Mouse (Mus musculus) right cerebral cortex, postnatal 10 days (tissue): Measurements from ENCODE around the gene Hsd11b1.

Experiments
- DNase-seq, 2 experiments: peaks; one replicate each; pipeline ENCODE4 v3.0.0; 2021; ENCODE audit warnings: low spot score in 2 of 2

Hsd11b1 gene

DNA sequence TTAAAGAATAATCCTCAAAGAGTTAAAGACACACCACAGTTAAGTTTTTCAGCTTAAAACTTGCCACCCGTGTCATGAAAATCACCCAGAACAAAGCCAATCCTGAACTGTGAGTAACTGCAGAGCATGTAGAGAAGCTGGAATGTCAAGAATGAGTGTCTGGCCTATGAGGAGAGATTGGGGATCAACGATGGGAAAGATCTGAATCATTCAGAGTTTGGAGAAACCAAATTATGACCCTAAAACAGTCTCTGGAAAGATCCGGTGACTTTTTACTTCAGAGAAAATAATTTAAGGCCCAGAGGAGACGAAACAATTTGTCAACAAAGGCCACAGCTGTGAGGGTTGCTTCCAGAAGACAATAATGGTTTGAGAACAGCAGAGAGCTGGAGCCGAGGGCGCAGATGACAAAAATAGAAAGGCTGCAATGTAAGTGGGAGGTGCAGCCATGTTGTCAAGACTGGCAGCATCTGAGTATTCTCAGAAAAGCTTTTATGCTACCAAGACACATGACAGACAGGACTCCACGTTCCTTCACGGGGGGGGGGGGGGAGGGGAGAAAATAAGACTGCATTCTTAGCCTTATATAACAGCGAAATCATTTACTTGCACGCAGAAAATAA is 20.2 kb downstream of the Hsd11b1 start:
- DNase-seq: no peak

DNA sequence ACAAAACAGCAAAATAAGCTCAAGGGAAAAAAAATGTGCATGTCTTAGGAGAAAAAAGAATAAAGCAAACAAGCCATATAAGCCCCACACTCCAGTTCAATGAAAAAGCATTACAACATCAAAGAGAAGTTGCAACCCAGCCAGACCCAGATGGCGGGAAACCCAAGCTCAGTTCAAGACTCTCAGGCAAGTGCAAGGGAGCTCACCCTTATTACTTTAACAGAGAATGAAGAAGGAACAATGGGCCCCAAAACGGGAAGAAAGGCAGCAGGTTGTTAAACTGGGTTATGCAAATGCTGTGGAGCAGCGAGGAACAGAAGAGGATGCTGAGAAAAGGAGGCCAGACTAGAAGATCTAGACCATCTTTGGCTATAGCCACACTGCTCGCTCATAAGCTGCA is 21.0 kb downstream of the Hsd11b1 start:
- no peak for DNase-seq

DNA sequence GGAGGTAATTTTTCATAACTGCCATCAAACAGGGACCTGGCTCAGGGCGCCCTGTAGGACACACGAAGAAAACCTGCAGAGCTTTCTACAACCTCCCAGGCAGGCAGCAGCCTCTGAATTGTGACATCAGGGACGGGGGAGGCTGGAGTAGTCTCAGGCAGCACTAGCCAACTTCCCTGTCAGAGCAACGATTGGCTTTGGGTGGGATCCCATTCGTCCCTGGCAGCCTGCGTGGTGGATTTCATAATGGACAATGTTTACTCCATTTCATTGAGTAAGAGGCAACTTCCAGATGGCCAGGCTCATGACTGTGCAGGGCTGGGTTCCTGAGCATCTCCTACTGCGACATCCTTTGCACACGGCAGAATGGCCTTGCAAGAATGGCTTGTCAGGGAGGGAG is 21.6 kb downstream of the Hsd11b1 start:
- DNase-seq: peak; percentile 90 to 93

DNA sequence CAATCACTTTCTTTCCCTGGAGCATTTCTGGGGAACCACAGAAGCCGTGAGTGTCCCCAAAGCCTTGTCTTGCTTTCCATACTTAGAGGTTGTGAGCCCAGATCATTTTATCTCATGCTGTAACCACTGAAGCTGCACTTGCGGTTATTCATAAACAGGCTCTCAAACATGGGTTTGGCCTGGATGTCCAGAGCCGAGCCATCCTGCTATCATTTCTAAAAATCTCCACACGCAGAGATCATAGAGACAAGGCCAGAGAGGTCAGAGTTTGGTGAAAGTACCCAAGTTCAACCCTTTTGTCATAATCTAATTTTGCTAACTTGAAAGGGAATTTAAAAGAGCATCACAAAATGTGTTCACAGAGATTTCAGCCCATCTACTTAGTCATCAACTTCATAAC is 22.4 kb downstream of the Hsd11b1 start:
- DNase-seq: no peak

DNA sequence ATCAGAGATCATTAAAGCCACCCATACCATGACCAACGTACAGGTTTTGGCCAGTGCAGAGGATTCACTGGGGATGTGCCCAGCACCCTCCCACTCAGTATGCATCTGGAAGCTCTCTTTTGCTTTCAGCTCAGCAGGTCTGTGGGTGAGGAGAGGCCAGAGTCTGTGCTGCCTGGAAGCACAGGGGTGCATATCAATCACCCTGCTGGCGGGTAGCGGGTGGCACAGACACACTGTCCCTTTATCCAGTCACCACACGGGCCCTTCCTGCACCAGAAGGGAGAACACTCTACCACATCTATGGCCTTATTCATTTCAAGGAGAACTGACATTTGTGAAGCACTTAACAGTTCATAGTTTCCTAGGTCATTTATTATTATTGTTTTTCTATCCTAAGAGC is 25.4 kb downstream of the Hsd11b1 start:
- DNase-seq: peak; percentile 65 to 72

DNA sequence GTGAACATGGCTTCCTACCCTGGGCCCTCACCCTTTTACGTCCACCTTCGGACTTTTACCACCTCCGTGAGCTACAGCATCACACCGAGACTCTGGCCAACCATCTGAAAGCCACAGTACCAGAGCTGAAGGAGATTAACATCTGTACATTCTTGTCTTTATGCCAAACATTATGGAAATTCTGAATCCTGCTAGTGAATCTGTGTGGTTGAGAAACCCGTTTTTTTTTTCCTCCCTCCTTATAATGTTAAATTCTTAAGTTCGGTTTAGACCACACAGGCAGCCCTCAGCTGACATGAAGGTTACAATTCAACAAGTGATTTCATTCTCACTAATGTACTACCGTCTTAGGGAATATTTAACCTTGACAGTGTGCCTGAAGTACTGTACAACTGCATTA is 28.9 kb downstream of the Hsd11b1 start:
- no peak for DNase-seq

DNA sequence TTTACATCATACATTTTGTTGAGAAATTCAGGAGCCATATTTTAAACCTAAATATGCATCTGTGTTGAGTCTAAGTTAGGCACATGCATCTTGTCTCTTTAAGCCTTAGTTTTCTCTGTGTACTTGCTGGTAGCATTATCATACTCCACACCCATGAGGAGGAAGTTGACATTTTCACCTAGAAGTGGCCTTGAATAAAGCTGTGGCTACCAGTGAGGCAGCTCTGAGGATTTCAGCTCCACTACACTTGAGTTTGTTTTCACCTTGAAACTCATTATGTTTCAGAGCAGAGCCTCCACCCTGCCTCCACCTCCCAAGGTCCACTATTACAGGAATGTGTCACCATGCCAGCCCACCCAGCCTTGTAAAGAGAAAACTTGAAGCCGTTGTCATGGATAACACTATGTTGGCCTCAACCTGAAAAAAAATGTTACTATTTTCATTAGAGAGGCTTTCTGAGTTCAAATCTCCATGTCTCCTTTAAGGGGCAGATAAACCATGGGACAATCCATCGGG is 29.7 kb downstream of the Hsd11b1 start:
- no peak for DNase-seq

DNA sequence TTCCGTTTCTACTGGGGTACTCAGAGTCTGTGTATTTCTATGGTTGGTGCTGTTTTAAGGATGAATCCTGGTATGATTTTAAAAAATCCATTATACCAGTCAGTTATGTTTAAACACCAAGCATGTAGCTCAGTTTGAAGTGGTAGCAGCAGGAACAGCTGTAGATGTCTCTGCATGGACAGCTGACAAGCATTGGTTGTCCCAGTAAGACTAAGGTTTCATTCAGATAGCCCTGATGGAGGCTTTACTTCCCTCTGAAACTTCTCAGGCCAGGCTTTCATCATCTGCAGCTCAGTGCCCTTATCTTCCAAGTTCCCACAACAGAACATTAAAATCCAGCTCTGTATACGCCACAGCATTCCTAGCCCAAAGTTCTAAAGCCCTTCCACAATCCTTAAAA is 31.1 kb downstream of the Hsd11b1 start:
- DNase-seq: no peak

DNA sequence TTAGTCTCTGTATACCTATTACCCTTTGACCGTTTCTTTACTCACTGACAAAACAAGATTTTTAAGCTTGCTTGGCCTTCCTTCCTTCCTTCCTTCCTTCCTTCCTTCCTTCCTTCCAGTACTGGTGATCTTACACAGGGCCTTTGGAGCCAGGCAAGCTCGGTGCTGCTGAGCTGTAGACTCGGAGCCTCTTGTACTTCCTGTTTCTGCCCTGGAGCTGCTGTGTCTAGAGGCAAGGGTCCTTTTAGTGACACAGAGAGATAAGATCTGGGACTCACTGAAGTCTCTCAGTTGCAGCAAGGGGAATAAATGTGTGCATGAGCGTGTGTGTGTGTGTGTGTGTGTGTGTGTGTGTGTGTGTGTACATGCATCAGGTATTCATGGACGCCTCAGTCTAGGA is 32.9 kb downstream of the Hsd11b1 start:
- DNase-seq: no peak

DNA sequence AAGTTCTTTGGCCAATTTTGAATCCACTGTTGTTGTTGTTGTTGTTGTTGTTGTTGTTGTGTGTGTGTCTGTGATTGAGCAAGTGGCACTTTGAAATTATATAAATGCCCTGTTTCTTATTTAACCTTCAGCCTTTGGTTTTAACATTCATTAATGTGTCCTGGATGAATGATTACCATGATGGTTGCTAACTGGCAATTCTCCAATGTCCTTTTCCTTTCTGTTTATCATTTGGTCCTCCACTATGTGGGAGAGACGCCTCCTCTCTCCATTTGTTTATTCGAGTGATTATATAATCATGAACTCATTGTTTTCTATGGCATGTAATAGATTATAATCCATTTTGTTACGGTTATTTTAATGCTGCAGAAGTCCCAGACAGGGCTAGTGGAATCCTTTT is 33.3 kb downstream of the Hsd11b1 start:
- DNase-seq: no peak

DNA sequence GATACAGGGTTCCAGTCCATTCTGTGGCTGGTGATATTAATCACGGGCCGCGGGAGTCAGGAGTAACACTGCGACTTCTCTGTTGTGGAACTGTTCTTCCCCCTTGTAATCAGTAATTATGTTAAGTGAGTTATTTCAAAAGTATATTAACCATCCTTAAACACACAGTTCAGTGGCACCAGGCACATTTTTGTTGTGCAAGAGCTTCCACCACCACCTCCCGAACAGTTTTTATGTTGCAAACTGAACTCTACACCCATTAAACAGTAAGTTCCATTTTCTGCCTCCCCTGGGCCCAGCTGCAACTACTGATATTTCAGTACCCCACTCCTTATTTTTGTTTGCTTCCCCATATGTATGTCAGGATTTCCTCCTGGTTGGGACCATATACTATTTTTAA is 34.3 kb downstream of the Hsd11b1 start:
- no peak for DNase-seq

DNA sequence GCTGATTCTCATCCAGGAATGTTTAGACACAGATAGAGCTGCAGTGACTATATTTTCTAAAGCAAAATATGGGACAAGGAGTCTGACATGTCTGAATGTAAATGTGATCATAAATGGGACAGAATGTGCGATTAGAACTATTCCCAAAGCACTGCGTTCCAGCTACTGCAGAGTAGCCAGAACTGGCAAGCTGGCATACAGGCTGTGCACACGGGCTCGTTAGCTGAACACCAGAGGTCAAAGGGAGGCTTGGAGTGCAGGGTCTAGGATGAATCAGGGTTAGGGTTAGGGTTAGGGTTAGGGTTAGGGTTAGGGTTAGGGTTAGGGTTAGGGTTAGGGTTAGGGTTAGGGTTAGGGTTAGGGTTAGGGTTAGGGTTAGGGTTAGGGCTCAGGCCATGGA is 36.3 kb downstream of the Hsd11b1 start:
- no peak for DNase-seq

DNA sequence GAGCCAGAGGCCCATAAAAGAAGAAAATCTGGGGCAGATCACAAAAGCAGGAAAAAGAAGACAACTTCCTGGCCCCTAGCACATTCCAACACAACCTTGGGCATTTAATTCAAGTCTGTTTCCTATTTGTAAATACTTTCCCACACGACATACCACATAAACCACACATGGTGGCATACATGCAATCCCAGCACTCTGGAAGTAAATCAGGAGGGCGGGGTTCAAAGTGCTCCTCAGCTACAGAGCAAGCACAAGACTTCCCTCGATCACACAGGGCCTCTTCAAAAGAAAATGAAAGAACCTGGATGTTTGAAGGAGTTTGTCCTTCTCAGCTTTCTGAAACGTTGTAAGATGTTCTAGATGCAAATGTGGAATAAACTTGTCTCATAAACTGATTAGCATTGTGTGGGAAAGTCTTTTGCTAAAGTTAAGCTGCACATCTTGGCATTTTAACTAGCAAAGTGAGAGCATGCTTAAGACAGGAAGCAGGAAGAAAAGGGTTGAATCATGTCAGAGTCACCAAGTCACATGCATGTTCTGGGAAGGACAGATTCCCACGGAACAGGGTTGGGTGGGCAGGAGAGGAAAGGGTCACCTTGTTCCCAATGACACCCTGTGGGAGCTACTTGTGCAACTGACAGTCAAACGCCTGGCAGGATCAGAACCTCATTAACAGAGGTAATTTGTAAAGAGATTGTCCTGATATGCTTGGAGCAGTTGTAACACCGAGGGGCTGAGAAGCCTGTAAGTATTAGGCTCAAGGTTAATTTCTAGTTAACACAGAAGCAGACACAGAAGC is 37.0 kb downstream of the Hsd11b1 start:
- DNase-seq: no peak

DNA sequence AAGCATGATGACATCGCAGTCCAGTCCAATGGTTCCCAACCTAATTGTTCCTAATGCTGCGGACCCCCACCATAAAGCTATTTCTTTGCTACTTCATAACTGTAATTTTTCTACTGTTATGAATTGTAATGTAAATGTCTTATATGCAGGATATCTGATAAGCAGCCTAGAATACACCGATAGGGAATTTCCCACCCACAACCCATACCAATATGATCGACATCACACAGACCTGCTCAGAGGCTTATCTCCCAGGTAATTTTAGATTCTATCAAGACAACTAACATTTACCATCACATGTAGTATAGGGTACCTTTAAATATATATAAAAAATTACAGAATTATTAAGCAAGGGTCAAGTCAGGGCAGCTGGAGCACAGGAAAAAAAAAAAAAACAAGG is 37.8 kb downstream of the Hsd11b1 start:
- DNase-seq: no peak

DNA sequence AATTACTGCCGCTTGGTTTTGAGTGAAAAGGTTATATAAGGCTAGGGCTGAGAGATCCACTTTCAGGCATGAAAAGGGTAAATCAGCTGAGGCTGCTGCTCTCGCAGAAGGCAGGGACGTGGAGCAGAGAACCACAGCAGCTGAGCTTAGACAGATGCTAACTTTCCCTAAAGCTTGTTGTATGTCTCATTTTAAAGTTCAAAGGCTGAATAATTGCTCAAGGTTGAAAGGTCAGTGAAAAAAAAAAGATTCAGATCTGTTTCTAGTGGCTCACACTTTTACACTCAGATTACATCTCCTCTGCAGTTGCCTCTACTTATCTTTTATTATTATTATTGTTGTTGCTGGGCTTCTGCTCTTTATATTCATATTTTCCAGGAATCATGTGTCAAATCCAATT is 38.3 kb downstream of the Hsd11b1 start:
- no peak for DNase-seq

DNA sequence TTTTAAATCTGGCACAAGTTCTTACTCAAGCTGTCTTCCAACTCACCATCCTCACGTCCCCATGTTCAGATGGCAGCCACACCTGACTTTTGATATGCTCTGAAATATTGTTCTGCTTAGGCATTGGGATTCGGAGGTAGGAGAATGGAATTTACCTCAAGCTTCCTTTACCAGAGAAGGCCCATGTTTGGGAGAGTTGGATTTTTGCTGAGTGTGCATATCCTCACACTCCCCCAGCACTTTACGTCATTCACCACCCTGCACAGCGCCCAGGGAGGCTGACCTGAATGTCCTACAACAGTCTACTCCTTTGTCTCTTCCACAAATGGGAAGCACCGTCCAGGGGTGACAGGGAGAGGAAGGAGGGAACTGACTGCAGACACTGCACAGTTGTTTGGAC is 43.5 kb downstream of the Hsd11b1 start:
- no peak for DNase-seq

DNA sequence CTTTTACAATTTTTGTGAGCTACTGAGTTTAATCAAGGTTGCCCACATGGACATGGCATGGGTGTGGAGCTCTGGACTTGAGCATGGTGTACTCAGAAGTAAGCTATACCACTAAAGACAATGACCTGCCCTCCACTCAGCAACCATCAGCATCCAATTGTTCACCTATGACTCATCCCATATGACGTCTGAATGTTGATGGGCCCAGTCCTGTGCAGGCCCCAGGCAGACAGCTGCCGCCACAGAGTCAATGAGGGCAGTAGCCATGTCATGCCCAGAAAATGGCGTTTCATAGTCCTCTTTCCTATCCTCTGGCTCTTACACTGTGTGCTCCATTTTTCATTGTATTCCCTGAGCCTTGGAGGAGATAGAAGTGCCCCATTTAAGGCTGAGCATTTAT is 47.9 kb downstream of the Hsd11b1 start:
- no peak for DNase-seq

DNA sequence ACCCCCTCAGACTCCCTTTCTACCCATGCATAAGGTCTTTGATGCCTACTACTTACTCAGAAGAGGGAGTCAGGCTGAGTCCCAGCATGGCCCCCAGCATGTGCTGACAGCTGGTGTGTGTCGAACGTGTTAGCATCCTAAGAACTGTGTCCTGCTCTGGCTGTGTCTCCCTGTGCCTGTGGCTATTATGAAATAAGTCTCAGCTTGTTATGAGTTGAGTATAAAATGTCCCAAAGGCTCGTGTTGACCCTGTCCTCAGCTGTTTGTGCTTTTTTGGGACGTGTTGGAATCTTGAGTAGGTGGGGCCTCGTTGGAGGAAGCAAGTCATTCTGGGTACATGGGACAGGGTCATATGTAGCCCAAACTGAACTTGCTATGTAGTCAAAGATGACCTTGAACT is 49.8 kb downstream of the Hsd11b1 start:
- no peak for DNase-seq

DNA sequence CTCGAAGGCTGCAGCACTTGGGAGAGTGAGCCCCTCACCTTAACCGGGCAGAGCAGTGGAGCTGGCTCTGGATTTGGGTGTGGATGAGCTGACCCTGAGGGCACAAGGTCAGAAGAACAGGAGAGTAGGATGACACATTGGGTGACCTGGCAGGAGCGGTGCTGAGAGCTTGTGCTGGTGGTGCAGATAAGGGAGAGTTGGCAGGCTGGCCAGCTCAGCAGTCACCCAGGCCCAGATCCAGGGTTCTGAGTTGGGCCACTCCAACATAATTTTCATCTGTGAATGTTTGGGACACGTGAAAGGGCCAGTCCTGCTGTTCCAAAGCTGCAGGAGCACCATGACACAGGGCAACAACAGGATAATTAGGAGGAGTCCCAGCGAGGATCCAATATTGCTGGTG is 52.5 kb downstream of the Hsd11b1 start:
- no peak for DNase-seq

DNA sequence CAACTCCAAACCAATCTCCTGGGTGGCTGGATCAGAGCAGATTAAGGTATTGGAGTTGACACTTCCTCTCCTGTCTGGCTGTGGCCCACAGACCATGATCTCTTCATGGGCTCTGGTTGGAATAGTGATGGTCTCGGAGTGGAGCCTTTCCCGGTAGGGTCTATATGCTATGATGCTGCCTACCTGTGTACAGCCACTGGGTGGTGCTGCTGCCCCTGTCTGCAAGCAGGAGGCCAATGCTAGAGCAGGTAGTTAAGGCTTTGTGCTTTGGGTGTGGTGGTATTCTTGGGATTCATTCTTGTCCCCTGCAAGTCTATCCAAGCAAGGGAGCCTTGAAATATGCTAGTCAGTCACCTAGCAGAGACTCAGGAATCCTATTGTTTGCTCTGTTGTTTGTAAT is 55.7 kb downstream of the Hsd11b1 start:
- DNase-seq: peak; percentile 61 to 77

DNA sequence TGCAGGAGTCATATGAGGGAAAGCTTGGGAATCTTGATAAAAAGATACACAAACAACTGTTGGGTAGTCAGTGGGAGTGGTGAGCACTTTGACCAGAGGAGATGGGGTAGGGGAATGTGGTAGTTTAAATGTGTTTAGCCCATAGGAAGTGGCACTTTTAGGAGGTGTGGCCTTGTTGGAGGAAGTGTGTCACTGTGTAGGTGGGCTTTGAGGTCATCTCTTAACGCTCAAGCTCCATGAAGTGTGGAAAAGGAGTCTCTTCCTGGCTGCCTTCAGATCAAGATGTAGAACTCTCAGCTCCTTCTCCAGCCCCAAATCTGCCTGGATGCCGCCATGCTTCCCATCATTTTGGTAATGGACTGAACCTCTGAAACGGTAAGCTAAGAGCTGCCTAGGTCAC is 56.4 kb downstream of the Hsd11b1 start, which contains the start of gene Lamb3:
Lamb3 (plus strand) TSS at position 197 of the 400 bp plus-strand sequence.
- no peak for DNase-seq

DNA sequence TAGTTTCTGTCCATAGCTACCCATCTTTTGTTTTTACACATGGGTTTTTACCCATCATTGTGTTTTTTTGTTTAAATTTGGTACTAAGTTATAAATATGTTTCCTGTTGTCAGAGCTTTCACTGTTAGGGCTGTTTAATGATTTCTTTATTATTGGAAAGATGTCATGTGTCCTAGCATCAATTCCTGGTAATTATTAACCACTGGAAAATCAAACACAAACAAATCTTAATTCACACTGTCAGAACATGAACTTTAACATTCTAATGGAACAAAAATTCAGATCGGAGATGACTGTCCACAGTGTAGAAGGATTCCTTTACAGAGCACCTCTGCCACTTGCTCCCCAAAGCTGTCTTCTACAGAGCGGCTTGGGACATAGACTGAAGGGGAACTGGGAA is 58.4 kb downstream of the Hsd11b1 start:
- no peak for DNase-seq

DNA sequence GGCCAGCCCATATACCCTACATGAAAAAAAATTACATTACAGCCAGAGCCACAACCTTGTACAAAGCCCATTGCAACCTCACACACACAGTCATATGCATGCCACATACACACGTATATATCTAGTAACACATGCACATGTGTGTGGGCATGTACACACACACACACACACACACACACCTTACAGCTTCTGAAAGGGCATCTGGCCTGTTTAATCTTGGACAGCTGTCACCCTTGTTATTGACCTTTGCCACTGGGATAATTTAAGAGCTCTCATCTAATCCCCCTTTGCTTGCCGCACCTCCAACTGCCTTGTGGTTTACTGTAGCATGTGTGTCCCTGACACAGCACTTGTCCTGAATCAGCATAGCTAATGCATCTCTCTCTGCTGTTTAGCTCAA is 60.1 kb downstream of the Hsd11b1 start:
- no peak for DNase-seq
